Mouse (Mus musculus): ENCODE results near the gene Arpc5l.
A peak's percentile ranks its signal among the peaks of the same experiment; 100 is the strongest.

The Arpc5l gene

GRCm38 (mm10) chr2:39004880-39005435, at the start of gene Arpc5l:
Gene Arpc5l, plus strand, starts transcription at chr2:39005348.
- DNase-seq (ENCODE audit: low spot score), result peak; percentile 97

- DNase-seq (ENCODE audit: low spot score), result no peak
Observed at GRCm38 (mm10) chr2:38956062-38956461, 49.1 kb upstream of the Arpc5l start.

GRCm38 (mm10) chr2:38957671-38958223, 47.4 kb upstream of the Arpc5l start:
- no peak for DNase-seq (ENCODE audit: low spot score)

GRCm38 (mm10) chr2:38964198-38964597, 41.0 kb upstream of the Arpc5l start:
- peak; percentile 79 for DNase-seq (ENCODE audit: low spot score)

- no peak for DNase-seq (ENCODE audit: low spot score)
Observed at GRCm38 (mm10) chr2:38969650-38970049, 35.5 kb upstream of the Arpc5l start.

GRCm38 (mm10) chr2:38970057-38970456, 35.1 kb upstream of the Arpc5l start:
- no peak for DNase-seq (ENCODE audit: low spot score)

- no peak for DNase-seq (ENCODE audit: low spot score)
Observed at GRCm38 (mm10) chr2:38973223-38973622, 31.9 kb upstream of the Arpc5l start.

- DNase-seq (ENCODE audit: low spot score), result no peak
Observed at GRCm38 (mm10) chr2:38973701-38974100, 31.4 kb upstream of the Arpc5l start.

- DNase-seq (ENCODE audit: low spot score), result no peak
Observed at GRCm38 (mm10) chr2:38974171-38974570, 31.0 kb upstream of the Arpc5l start.

- DNase-seq (ENCODE audit: low spot score), result no peak
Observed at GRCm38 (mm10) chr2:38975181-38975580, 30.0 kb upstream of the Arpc5l start.

GRCm38 (mm10) chr2:38975941-38976805, 29.0 kb upstream of the Arpc5l start:
- no peak for DNase-seq (ENCODE audit: low spot score)

- DNase-seq (ENCODE audit: low spot score), result no peak
Observed at GRCm38 (mm10) chr2:38977837-38978236, 27.3 kb upstream of the Arpc5l start.

GRCm38 (mm10) chr2:38983456-38983855, 21.7 kb upstream of the Arpc5l start:
- DNase-seq (ENCODE audit: low spot score), result no peak

- no peak for DNase-seq (ENCODE audit: low spot score)
Observed at GRCm38 (mm10) chr2:38986580-38986979, 18.6 kb upstream of the Arpc5l start.

- no peak for DNase-seq (ENCODE audit: low spot score)
Observed at GRCm38 (mm10) chr2:38987371-38987770, 17.8 kb upstream of the Arpc5l start.

- peak; percentile 20 for DNase-seq (ENCODE audit: low spot score)
Observed at GRCm38 (mm10) chr2:38987803-38988510, 17.2 kb upstream of the Arpc5l start.

GRCm38 (mm10) chr2:38988929-38989328, 16.2 kb upstream of the Arpc5l start:
- no peak for DNase-seq (ENCODE audit: low spot score)

- no peak for DNase-seq (ENCODE audit: low spot score)
Observed at GRCm38 (mm10) chr2:38992004-38992403, 13.1 kb upstream of the Arpc5l start.

- DNase-seq (ENCODE audit: low spot score), result no peak
Observed at GRCm38 (mm10) chr2:38992452-38992851, 12.7 kb upstream of the Arpc5l start.

GRCm38 (mm10) chr2:38997386-38998374, 7.5 kb upstream of the Arpc5l start, which contains the start of gene Wdr38:
Gene Wdr38, plus strand, starts transcription at chr2:38997476.
- peak; percentile 91 for DNase-seq (ENCODE audit: low spot score)

GRCm38 (mm10) chr2:38999381-38999780, 5.8 kb upstream of the Arpc5l start:
- no peak for DNase-seq (ENCODE audit: low spot score)
